Mouse (Mus musculus) kidney, adult 2 months (tissue): ENCODE measurements around the gene Adamts14. TPM values are rescaled to one million over a fixed set of nuclear protein-coding genes. Genes with fewer than 3 reads are reported as not detected.
A peak's percentile ranks its signal among the peaks of the same experiment; 100 is the strongest.

Source experiments
- DNase-seq: peaks from one replicate; pipeline ENCODE4 v3.0.0; 2021
- H3K27ac ChIP-seq: fragments of 200-500 bp; 2 replicates; pipeline ENCODE4 v1.5.1; 2012; ENCODE audit warnings: low read depth, low read length, control low read depth, inconsistent platforms; ENCODE audit not compliant: insufficient read depth
- H3K27me3 ChIP-seq: fragments of 200-500 bp; replicated peaks from 2 replicates; pipeline ENCODE4 v1.6.1; 2012; ENCODE audit warnings: mild to moderate bottlenecking, moderate library complexity, low read length, inconsistent platforms; ENCODE audit not compliant: control insufficient read depth, insufficient read depth
- H3K36me3 ChIP-seq: fragments of 200-500 bp; 2 replicates; pipeline ENCODE4 v1.6.1; 2012; ENCODE audit warnings: mild to moderate bottlenecking, moderate library complexity, low read length, inconsistent platforms; ENCODE audit not compliant: control insufficient read depth, insufficient read depth
- H3K4me1 ChIP-seq: fragments of 200-500 bp; 2 replicates; pipeline ENCODE4 v1.6.1; 2011; ENCODE audit warnings: low read length; ENCODE audit not compliant: control insufficient read depth, insufficient read depth
- H3K4me3 ChIP-seq: fragments of 200-500 bp; 2 replicates; pipeline ENCODE4 v1.5.1; 2011; ENCODE audit warnings: mild to moderate bottlenecking, low read depth, low read length, control low read depth; ENCODE audit not compliant: insufficient read depth
- CTCF ChIP-seq: fragments of 200-500 bp; conservative IDR thresholded peaks from 2 replicates; pipeline ENCODE4 v1.5.1; 2011; ENCODE audit warnings: low read depth, mild to moderate bottlenecking, control low read depth, low read length, moderate library complexity, mixed read lengths; ENCODE audit not compliant: insufficient read depth, insufficient read length
- POLR2A ChIP-seq: fragments of 200-500 bp; IDR thresholded peaks from one replicate; pipeline ENCODE4 v1.6.1; 2011; ENCODE audit warnings: low read depth, low read length, control low read depth
- WGBS: fragments of 180-500 bp; shearing (Covaris S2); methylation state at CpG from one replicate; pipeline ENCODE4 v1.1.7; 2018; 5-methylcytosine and 5-hydroxymethylcytosine counted together
- polyA plus RNA-seq: library from polyadenylated mRNA; depleted of rRNA; stranded (reverse); fragments of >200 nt; gene quantifications from 2 replicates; pipeline ENCODE4 v1.2.3, GENCODE M21; 2012

Adamts14 gene
- polyA plus RNA-seq, 1 experiment: 1.3 TPM

- TF ChIP-seq POLR2A: no peak
- peak; percentile 92 for TF ChIP-seq CTCF
- no peak overlapping the region for H3K4me3 ChIP-seq
- no peaks in the 10 kb centered on the region for H3K4me1 ChIP-seq
- peak; percentile 39 for DNase-seq
- H3K27me3 ChIP-seq: no peaks in the 10 kb centered on the region
- H3K27ac ChIP-seq: no peak overlapping the region
- 0% methylated on average over 5 of the region's 5 CpGs for WGBS
- H3K36me3 ChIP-seq: no peaks in the 10 kb centered on the region
Measured at GRCm38 (mm10) chr10:61275669-61276110, 2.5 kb upstream of the Adamts14 start.

GRCm38 (mm10) chr10:61274532-61274931, 1.3 kb upstream of the Adamts14 start:
- Histone ChIP-seq H3K27ac (no peak overlapping the region), H3K36me3 (no peaks in the 10 kb centered on the region), H3K4me3 (no peak overlapping the region), H3K4me1 (no peaks in the 10 kb centered on the region), H3K27me3 (no peaks in the 10 kb centered on the region)
- TF ChIP-seq CTCF: no peak
- WGBS: 64% methylated on average over 2 of the region's 2 CpGs
- DNase-seq: no peak

DNA sequence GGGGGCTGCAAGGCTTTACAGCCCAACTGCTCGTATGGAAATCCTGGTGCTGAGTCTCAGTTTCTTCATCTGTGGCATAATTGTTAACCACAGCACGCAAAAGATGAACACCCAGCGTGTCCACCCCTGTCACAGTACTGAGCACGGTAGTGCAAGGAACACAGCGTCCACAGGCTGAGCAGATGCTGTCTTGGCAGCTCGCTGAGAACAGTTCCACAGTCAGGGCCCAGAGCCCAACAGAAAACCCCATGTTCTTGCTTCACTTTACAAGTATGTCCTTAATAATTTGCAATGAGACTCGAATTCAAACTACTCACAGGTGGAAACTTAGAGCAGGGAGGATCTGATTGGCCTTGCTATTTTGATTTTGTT, 592 bp upstream of the Adamts14 start:
- WGBS: 63% methylated on average over 7 of the region's 7 CpGs
- no peak overlapping the region for H3K4me3 ChIP-seq
- no peak overlapping the region for H3K27ac ChIP-seq
- H3K4me1 ChIP-seq: no peaks in the 10 kb centered on the region
- H3K36me3 ChIP-seq: no peaks in the 10 kb centered on the region
- DNase-seq: no peak
- TF ChIP-seq POLR2A (no peak), CTCF (no peak)
- H3K27me3 ChIP-seq: no peaks in the 10 kb centered on the region

- H3K4me3 ChIP-seq: peak overlapping the region; percentile 39; the same call in 1 of the 2 replicates
- no peaks in the 10 kb centered on the region for H3K36me3 ChIP-seq
- no peak for TF ChIP-seq POLR2A
- no peak for TF ChIP-seq CTCF
- DNase-seq: no peak
- no peaks in the 10 kb centered on the region for H3K4me1 ChIP-seq
- no peaks in the 10 kb centered on the region for H3K27me3 ChIP-seq
- no peak overlapping the region for H3K27ac ChIP-seq
- 67% methylated on average over 5 of the region's 5 CpGs for WGBS
Measured at GRCm38 (mm10) chr10:61272631-61273030, 607 bp downstream of the Adamts14 start.

GRCm38 (mm10) chr10:61272089-61272626, 1.1 kb downstream of the Adamts14 start:
- H3K4me1 ChIP-seq: no peaks in the 10 kb centered on the region
- H3K36me3 ChIP-seq: no peaks in the 10 kb centered on the region
- DNase-seq: no peak
- H3K27me3 ChIP-seq: no peaks in the 10 kb centered on the region
- 59% methylated on average over 8 of the region's 8 CpGs for WGBS
- no peak overlapping the region; the same call in 1 of the 2 replicates for H3K4me3 ChIP-seq
- TF ChIP-seq CTCF (no peak), POLR2A (no peak)
- H3K27ac ChIP-seq: no peak overlapping the region

- H3K4me1 ChIP-seq: no peaks in the 10 kb centered on the region
- DNase-seq: no peak
- H3K4me3 ChIP-seq: no peak overlapping the region
- H3K36me3 ChIP-seq: no peaks in the 10 kb centered on the region
- WGBS: 91% methylated on average over 5 of the region's 5 CpGs
- no peak overlapping the region for H3K27ac ChIP-seq
- no peaks in the 10 kb centered on the region for H3K27me3 ChIP-seq
- no peak for TF ChIP-seq POLR2A
Measured at GRCm38 (mm10) chr10:61267378-61267777, 5.9 kb downstream of the Adamts14 start.

GRCm38 (mm10) chr10:61263606-61264005, 9.6 kb downstream of the Adamts14 start:
- TF ChIP-seq POLR2A: no peak
- no peak for TF ChIP-seq CTCF
- H3K4me1 ChIP-seq: no peaks in the 10 kb centered on the region
- no peaks in the 10 kb centered on the region for H3K27me3 ChIP-seq
- WGBS: 85% methylated on average over 8 of the region's 8 CpGs
- no peak overlapping the region for H3K4me3 ChIP-seq
- H3K27ac ChIP-seq: no peak overlapping the region
- no peak for DNase-seq
- no peaks in the 10 kb centered on the region for H3K36me3 ChIP-seq
